Mouse (Mus musculus): ENCODE data around the gene Apoh. TPM values are rescaled to one million over a fixed set of nuclear protein-coding genes. Genes with fewer than 3 reads are reported as not detected.
A peak's percentile ranks its signal among the peaks of the same experiment; 100 is the strongest.

Apoh gene
- total and polyA plus RNA-seq, 3 experiments, result not detected

- TF ChIP-seq E2F4 (IDR thresholded peaks at IDR 0.05; ENCODE audit: borderline replicate concordance, low read depth, low read length) (no peak), GABPA (IDR thresholded peaks at IDR 0.05; ENCODE audit: low read depth, low read length) (no peak), KAT2A (conservative IDR thresholded peaks at IDR 0.05; ENCODE audit: low read depth, low read length) (no peak)
Measured at GRCm38 (mm10) chr11:108343789-108344462, 772 bp downstream of the Apoh start, which contains the start of gene Prkca (continued).

GRCm38 (mm10) chr11:108344759-108345158 is 1.6 kb downstream of the Apoh start:
- Histone ChIP-seq H3K27ac (ENCODE audit: control insufficient read depth, low read depth, low read length) (no peak overlapping the region), H3K27me3 (ENCODE audit: control insufficient read depth in 1 of 2, insufficient read depth in 2 of 2, low read length in 2 of 2) (0 out of 4 replicates have a peak, but pooled peaks cover 0 to 2% of the 10 kb centered on the region in 2 experiments), H3K9me3 (replicated peaks; ENCODE audit: insufficient read depth, low read length) (no peaks in the 10 kb centered on the region), H3K9ac (ENCODE audit: control insufficient read depth, low read depth, low read length, poor library complexity, severe bottlenecking) (no peak overlapping the region), H3K4me3 (ENCODE audit: control insufficient read depth in 1 of 2, insufficient read depth in 1 of 2, low read depth in 2 of 2, low read length in 2 of 2) (no peak overlapping the region), H3K4me1 (ENCODE audit: control insufficient read depth in 1 of 2, insufficient read depth in 2 of 2, low read length in 2 of 2) (peaks cover 13 to 16% of the 10 kb centered on the region in 2 experiments), H3K79me2 (ENCODE audit: control insufficient read depth, insufficient read depth, low read length, poor library complexity) (peaks cover 14% of the 10 kb centered on the region), H3K36me3 (ENCODE audit: control insufficient read depth in 1 of 2, insufficient read depth in 2 of 2, low read length in 2 of 2) (peaks cover 0 to 16% of the 10 kb centered on the region in 2 experiments; a peak in 2 of 4 replicates)
- peak; percentile 16 for DNase-seq (ENCODE audit: low read depth, low spot score)
- TF ChIP-seq ZC3H11A (IDR thresholded peaks at IDR 0.05; ENCODE audit: low read depth, low read length), result no peak
- TF ChIP-seq ZNF384 (IDR thresholded peaks at IDR 0.05; ENCODE audit: low read depth, low read length), result no peak
- no peak for TF ChIP-seq MYB (IDR thresholded peaks at IDR 0.05; ENCODE audit: low read depth, low read length)

GRCm38 (mm10) chr11:108345321-108345720 is 2.2 kb downstream of the Apoh start:
- H3K79me2 ChIP-seq (ENCODE audit: control insufficient read depth, insufficient read depth, low read length, poor library complexity), result peaks cover 14% of the 10 kb centered on the region
- no peak overlapping the region for H3K27ac ChIP-seq (ENCODE audit: control insufficient read depth, low read depth, low read length)
- H3K36me3 ChIP-seq (ENCODE audit: control insufficient read depth in 1 of 2, insufficient read depth in 2 of 2, low read length in 2 of 2), result peaks cover 0 to 12% of the 10 kb centered on the region in 2 experiments; a peak in 2 of 4 replicates
- no peak overlapping the region for H3K4me3 ChIP-seq (ENCODE audit: control insufficient read depth in 1 of 2, insufficient read depth in 1 of 2, low read depth in 2 of 2, low read length in 2 of 2)
- no peak overlapping the region for H3K9ac ChIP-seq (ENCODE audit: control insufficient read depth, low read depth, low read length, poor library complexity, severe bottlenecking)
- no peaks in the 10 kb centered on the region for H3K9me3 ChIP-seq (replicated peaks; ENCODE audit: insufficient read depth, low read length)
- 0 out of 4 replicates have a peak, but pooled peaks cover 0 to 2% of the 10 kb centered on the region in 2 experiments for H3K27me3 ChIP-seq (ENCODE audit: control insufficient read depth in 1 of 2, insufficient read depth in 2 of 2, low read length in 2 of 2)
- H3K4me1 ChIP-seq (ENCODE audit: control insufficient read depth in 1 of 2, insufficient read depth in 2 of 2, low read length in 2 of 2), result peaks cover 11% of the 10 kb centered on the region in 2 experiments
- no peak for TF ChIP-seq MXI1 (IDR thresholded peaks at IDR 0.05; ENCODE audit: low read depth, low read length)
- no peak for TF ChIP-seq HCFC1 (IDR thresholded peaks at IDR 0.05; ENCODE audit: low read depth, low read length)
- TF ChIP-seq CHD1 (IDR thresholded peaks at IDR 0.05; ENCODE audit: low read depth, low read length), result no peak
- TF ChIP-seq ZNF384 (IDR thresholded peaks at IDR 0.05; ENCODE audit: low read depth, low read length), result no peak
- no peak for TF ChIP-seq GABPA (IDR thresholded peaks at IDR 0.05; ENCODE audit: low read depth, low read length)
- no peak for TF ChIP-seq UBTF (IDR thresholded peaks at IDR 0.05; ENCODE audit: borderline replicate concordance, insufficient read depth, low read depth, low read length)
- TF ChIP-seq MEF2A (IDR thresholded peaks at IDR 0.05; ENCODE audit: extremely low read depth, insufficient replicate concordance, low read depth, low read length, poor library complexity, severe bottlenecking), result no peak
- TF ChIP-seq CTCF (IDR thresholded peaks at IDR 0.05 in 2 of 3, conservative IDR thresholded peaks at IDR 0.05 in 1 of 3; ENCODE audit: control insufficient read depth in 1 of 3, insufficient read depth in 1 of 3, low read depth in 2 of 3, low read length in 3 of 3, poor library complexity in 1 of 3, severe bottlenecking in 1 of 3), result no peak
- no peak for TF ChIP-seq NELFE (IDR thresholded peaks at IDR 0.05; ENCODE audit: low read depth, low read length)
- DNase-seq (ENCODE audit: low read depth, low spot score), result no peak

Data from MEL (cell line).